Mouse (Mus musculus) midbrain, embryonic 11.5 days (tissue): ENCODE measurements around the gene Sorl1. TPM values are rescaled to one million over a fixed set of nuclear protein-coding genes. Genes with fewer than 3 reads are reported as not detected.

Experiments
- ATAC-seq: fragments of 200-750 bp; cut with Nextera tagmentation; 2 replicates; pipeline ENCODE4 v1.8.0; 2017; ENCODE audit warnings: moderate TSS enrichment, moderate library complexity; ENCODE audit not compliant: low FRiP score
- DNase-seq: peaks from one replicate; pipeline ENCODE4 v3.0.0; 2015; ENCODE audit warnings: low spot score; ENCODE audit errors: missing footprints
- H3K27ac ChIP-seq: fragments of 300-500 bp; sonication (generic); 2 replicates; pipeline ENCODE4 v1.5.1; 2014; ENCODE audit warnings: low read depth, low read length
- H3K27me3 ChIP-seq: fragments of 300-500 bp; sonication (generic); 2 replicates; pipeline ENCODE4 v1.6.1; 2014; ENCODE audit warnings: mild to moderate bottlenecking, low read length, moderate library complexity, mixed read lengths; ENCODE audit not compliant: control insufficient read depth, insufficient read depth
- H3K36me3 ChIP-seq: fragments of 300-500 bp; sonication (generic); 2 replicates; pipeline ENCODE4 v1.6.1; 2014; ENCODE audit warnings: mild to moderate bottlenecking, low read length, moderate library complexity, mixed read lengths; ENCODE audit not compliant: control insufficient read depth, insufficient read depth
- H3K4me1 ChIP-seq: fragments of 300-500 bp; sonication (generic); 2 replicates; pipeline ENCODE4 v1.6.1; 2014; ENCODE audit warnings: low read length; ENCODE audit not compliant: control insufficient read depth, insufficient read depth
- H3K4me2 ChIP-seq: fragments of 300-500 bp; sonication (generic); 2 replicates; pipeline ENCODE4 v1.6.1; 2014; ENCODE audit warnings: mild to moderate bottlenecking, moderate library complexity
- H3K4me3 ChIP-seq: fragments of 300-500 bp; sonication (generic); 2 replicates; pipeline ENCODE4 v1.5.1; 2014; ENCODE audit warnings: low read depth, low read length
- H3K9ac ChIP-seq: fragments of 300-500 bp; sonication (generic); 2 replicates; pipeline ENCODE4 v1.6.1; 2014; ENCODE audit warnings: low read length
- H3K9me3 ChIP-seq: fragments of 300-500 bp; sonication (generic); 2 replicates; pipeline ENCODE4 v1.6.1; 2016; ENCODE audit warnings: low read length; ENCODE audit not compliant: control insufficient read depth
- WGBS: fragments of 180-500 bp; shearing (Covaris S2); extraction: QIAGEN DNeasy Blood & Tissue Kit; methylation state at CpG from one replicate; pipeline ENCODE4 v1.1.7; 2014; 5-methylcytosine and 5-hydroxymethylcytosine counted together
- polyA plus RNA-seq: library from polyadenylated mRNA; unstranded; fragments of >200 nt; fragmentation: Nextera tagmentation; extraction: Ambion mirVana; gene quantifications from 2 replicates; pipeline ENCODE4 v1.2.1, GENCODE M21; 2014

Gene Sorl1
- polyA plus RNA-seq, 1 experiment from 2014 or later: 3.8 TPM

DNA sequence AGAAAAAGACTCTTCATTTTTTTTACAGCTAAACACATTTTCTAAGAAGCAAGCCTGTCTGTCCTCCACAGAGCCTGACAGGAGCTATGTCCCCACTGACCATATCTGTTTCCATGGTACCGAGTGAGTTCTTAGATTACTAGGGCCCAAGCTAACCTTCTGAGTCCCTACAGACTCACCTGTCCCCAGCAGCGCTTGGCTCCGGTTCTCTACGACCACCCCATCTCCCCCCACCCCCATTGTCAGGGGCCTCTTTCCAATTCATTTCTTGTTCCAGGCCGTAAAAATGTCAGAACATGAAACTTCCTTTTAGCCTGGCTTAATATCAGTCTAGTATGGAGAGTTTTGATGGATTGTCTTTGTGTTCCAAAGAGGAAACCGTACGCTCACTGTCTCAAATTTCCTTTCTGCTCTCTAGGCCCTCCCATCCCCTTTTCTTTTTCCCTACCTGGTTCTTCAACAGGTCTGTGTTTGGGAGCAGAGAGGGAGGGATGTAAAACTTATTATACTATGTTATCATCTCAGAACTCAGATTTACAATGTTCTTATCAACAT is 171.4 kb downstream of the Sorl1 start:
- Histone ChIP-seq H3K4me1 (peaks cover 33% of the 10 kb centered on the region), H3K4me3 (no peak overlapping the region), H3K36me3 (no peaks in the 10 kb centered on the region), H3K9me3 (no peaks in the 10 kb centered on the region), H3K27me3 (no peaks in the 10 kb centered on the region), H3K4me2 (no peak overlapping the region), H3K9ac (peak overlapping the region; percentile 25; the same call in 1 of the 2 replicates), H3K27ac (no peak overlapping the region)
- ATAC-seq (no peak), DNase-seq (no peak)
- WGBS: 72% methylated on average over 7 of the region's 7 CpGs

DNA sequence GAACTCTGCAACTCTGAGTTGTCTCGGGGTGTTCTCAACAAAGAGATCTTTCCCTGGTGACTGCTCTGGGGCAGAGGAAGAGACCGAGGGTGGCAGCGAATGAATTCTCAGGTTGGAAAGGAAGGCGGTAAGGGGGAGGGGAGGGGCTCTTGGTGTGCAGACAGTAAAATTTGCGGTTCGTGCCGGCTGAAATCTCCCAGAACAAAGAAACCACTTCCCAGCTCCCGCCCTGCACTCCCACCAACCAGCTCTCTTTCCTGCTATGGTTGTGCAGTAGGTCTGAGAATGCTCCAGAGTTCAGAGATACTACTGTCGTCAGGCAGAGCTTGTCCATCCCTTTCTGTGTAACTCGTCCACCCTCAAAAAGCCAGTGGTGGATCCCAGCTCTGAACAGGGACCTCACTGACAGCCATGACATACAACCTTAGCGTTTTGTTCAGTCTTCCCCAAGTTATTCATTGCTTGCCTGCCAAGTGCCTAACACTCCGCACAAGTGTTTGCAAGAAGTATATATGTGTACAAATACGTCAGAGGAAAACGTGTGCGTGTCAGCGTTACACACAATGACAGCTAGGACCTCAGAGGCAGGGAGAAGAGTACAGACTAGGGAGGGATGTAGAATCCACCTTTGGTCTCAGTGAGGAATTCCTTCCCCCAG is 172.5 kb downstream of the Sorl1 start:
- no peaks in the 10 kb centered on the region for H3K27me3 ChIP-seq
- DNase-seq (no peak), ATAC-seq (peak; percentile 24)
- H3K4me2 ChIP-seq: peak overlapping the region; percentile 67
- H3K36me3 ChIP-seq: no peaks in the 10 kb centered on the region
- H3K4me1 ChIP-seq: peaks cover 33% of the 10 kb centered on the region
- H3K9ac ChIP-seq: peak overlapping the region; percentile 80
- H3K9me3 ChIP-seq: no peaks in the 10 kb centered on the region
- WGBS: 21% methylated on average over 16 of the region's 16 CpGs
- H3K4me3 ChIP-seq: peak overlapping the region; percentile 38
- H3K27ac ChIP-seq: peak overlapping the region; percentile 87

DNA sequence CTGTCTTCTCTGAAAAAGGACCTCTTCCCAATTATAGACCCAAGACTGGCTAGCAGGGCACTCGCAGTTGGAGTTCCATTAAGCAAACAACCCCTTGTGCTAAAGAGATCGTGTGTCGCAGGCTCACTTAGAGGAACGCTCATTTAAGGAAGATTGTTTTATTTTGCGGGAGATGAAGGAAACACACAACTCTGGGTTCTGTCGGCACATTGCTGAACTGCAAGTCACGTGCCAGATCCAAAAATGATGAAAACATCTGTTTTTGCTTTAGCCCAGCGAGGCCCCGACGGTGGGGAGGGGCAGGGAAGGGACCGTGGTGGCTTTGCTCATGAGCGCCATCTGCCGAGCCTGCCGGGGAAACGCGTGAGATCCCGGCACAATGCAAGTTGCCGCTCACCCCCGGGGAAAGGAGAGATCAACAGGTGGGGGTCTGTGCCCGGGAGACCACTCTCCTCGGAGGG is 173.1 kb downstream of the Sorl1 start:
- Histone ChIP-seq H3K9ac (peak overlapping the region; percentile 80), H3K27me3 (no peaks in the 10 kb centered on the region), H3K4me3 (peak overlapping the region; percentile 38), H3K9me3 (no peaks in the 10 kb centered on the region), H3K4me1 (peaks cover 33% of the 10 kb centered on the region), H3K27ac (peak overlapping the region; percentile 87), H3K36me3 (no peaks in the 10 kb centered on the region), H3K4me2 (peak overlapping the region; percentile 67)
- DNase-seq: peak; percentile 99
- peak; percentile 77 for ATAC-seq
- WGBS: 0% methylated on average over 21 of the region's 21 CpGs

DNA sequence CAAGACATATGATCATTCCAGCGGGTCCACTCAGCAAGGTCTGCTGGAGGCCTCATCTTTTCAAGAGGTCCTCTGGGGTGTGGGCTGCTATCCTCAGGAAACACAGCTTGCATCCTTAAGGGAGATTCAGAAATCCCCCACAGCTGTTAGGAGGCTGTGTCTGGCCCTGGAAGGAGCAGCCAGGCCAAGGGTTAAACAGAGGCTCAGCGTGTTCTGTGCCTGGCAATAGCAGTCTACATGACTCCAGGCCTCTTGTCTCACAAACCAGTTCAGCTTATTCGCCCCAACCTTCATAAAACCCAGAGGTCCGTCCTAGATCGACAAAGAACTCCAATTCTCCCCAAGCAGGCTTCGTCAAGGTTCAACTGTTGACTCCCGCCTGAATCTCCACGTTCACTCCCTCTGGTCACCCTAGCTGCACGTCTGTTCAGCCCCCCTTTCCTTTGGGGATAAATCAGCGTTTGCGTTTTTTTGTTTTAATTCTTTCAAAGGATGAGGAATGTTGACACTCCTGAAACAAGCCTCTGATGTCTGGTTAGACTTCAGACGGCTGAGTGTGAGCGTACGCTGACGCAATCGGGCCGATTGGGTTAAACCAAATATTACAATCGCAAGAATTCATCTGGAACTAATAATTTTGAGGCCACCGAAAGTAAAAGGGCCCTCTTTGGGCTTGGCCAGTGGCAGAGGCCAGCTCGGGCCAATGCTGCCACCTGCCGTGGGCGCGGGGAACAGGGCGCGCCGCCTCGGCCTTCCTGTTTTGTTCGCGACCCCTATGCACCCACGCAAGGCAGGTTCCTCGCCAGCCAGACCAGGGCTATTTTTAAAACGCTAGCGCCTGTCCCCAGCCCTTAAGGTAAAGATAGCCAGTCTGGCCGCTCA is 173.7 kb downstream of the Sorl1 start:
- Histone ChIP-seq H3K9me3 (no peaks in the 10 kb centered on the region), H3K4me1 (peaks cover 33% of the 10 kb centered on the region), H3K27me3 (no peaks in the 10 kb centered on the region), H3K4me3 (peak overlapping the region; percentile 38), H3K4me2 (peak overlapping the region; percentile 67), H3K27ac (peak overlapping the region; percentile 87), H3K9ac (peak overlapping the region; percentile 80), H3K36me3 (no peaks in the 10 kb centered on the region)
- WGBS: 4% methylated on average over 34 of the region's 34 CpGs
- ATAC-seq (peak; percentile 88), DNase-seq (peak; percentile 99)

DNA sequence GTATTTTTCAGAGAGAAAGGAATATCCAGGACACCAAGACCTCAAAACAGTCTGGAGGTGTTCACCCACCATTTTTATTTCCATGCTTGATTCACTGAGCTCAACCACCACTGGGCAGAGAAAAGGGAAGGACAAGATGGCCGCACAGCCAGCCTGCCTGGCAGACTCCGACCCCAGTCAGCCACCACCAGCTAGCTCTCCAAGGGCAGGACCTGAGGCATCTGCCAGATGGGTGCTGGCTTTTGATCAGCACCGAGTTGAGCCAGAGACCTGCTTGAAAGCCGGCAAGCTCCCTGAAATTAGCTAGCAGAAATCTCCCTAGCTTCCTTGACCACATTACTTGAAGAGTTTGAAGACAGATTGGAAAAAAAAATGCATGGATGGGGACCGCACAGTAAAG is 174.6 kb downstream of the Sorl1 start:
- Histone ChIP-seq H3K4me1 (peaks cover 33% of the 10 kb centered on the region), H3K4me2 (no peak overlapping the region), H3K4me3 (no peak overlapping the region), H3K36me3 (no peaks in the 10 kb centered on the region), H3K9me3 (no peaks in the 10 kb centered on the region), H3K9ac (peak overlapping the region; percentile 18; the same call in 1 of the 2 replicates), H3K27ac (peak overlapping the region; percentile 87; the same call in 1 of the 2 replicates), H3K27me3 (no peaks in the 10 kb centered on the region)
- 80% methylated on average over 5 of the region's 5 CpGs for WGBS
- no peak for DNase-seq
- no peak for ATAC-seq

DNA sequence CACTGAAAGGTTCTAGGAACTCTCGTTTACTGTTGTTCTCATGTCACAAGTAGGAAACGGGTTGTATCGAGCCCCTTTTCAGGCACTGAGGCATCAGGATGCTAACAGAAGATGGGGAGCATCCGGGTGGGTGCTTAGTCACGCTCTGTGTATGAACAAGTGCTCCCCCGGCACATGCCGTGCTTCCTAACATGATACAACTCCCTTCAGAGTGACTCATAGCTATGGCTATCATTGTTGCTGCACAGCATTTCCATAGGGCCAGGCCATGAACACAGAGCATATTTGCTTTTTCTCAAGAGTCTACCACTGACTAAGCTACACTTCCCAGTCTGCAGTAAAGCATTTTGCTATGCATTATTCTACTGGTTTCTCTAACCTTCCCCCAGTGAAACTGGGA is 179.1 kb downstream of the Sorl1 start:
- Histone ChIP-seq H3K36me3 (no peaks in the 10 kb centered on the region), H3K9me3 (no peaks in the 10 kb centered on the region), H3K4me1 (peaks cover 6% of the 10 kb centered on the region), H3K27me3 (no peaks in the 10 kb centered on the region), H3K27ac (no peak overlapping the region), H3K9ac (no peak overlapping the region), H3K4me2 (no peak overlapping the region), H3K4me3 (no peak overlapping the region)
- DNase-seq (no peak), ATAC-seq (no peak)
- 92% methylated on average over 7 of the region's 7 CpGs for WGBS

DNA sequence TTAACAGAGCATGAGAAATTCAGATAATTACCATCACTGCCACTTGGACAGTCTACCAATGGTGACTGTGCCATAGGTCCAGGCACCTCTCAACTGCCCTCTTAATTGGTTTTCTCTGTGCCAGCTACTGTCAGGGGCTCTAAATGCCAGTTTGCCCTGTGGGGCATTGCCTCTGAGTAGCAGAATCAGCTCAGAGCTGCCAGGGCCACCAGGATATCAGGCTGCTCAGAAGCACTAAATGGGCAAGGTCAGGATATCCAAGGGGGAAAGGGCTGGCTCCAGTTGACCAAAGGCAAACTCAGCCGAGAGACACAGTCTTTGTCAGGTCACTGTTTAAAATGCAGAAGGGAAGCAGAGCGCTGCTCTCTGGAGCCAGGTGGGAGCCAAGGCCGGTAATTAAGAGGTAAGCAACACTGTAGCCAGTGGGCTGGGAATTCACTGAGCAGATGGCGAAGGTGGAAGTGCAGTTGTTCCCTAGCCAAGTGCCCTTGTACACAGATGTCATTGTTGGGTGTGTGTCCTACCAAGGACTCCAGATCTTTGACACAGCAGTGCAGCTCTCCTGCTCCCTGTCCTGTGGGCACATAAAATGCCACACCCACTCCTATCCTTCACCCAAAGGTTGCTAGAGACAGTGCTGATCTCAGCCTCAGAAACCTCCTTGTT is 181.0 kb downstream of the Sorl1 start:
- no peak overlapping the region for H3K4me2 ChIP-seq
- H3K27ac ChIP-seq: no peak overlapping the region
- H3K36me3 ChIP-seq: no peaks in the 10 kb centered on the region
- no peak for ATAC-seq
- no peak overlapping the region for H3K9ac ChIP-seq
- peaks cover 7% of the 10 kb centered on the region for H3K4me1 ChIP-seq
- H3K9me3 ChIP-seq: no peaks in the 10 kb centered on the region
- WGBS: 82% methylated on average over 4 of the region's 4 CpGs
- no peak for DNase-seq
- no peaks in the 10 kb centered on the region for H3K27me3 ChIP-seq
- no peak overlapping the region for H3K4me3 ChIP-seq

DNA sequence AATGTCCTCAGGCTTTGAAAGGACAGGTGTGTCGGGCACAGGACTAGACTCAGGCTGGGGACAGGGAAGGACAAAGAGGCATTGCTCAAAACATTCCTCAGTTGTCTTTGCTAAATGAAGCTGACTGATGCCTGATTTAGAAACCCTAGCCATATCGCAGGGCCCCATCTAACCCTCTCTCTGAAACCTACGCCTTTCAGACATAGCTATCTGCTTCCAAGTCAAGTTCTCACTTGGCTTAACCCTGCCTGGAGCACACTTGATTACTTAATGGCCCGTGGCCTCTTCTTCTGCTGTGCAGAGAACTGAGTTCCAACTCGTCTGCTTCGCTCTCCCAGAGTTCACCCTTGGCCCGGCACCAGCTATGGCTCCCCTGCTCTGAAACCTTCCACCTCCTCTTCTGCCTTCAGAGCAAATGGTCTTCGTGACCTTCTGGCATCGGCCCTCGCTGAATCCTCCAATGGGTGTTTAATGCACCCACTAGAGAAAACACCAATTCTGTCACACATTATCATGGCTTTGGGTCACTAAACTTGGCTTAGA is 183.7 kb downstream of the Sorl1 start:
- H3K9me3 ChIP-seq: no peaks in the 10 kb centered on the region
- H3K4me2 ChIP-seq: no peak overlapping the region
- no peak overlapping the region for H3K4me3 ChIP-seq
- no peak overlapping the region for H3K9ac ChIP-seq
- 93% methylated on average over 10 of the region's 10 CpGs for WGBS
- no peak for ATAC-seq
- DNase-seq: no peak
- H3K27me3 ChIP-seq: no peaks in the 10 kb centered on the region
- H3K27ac ChIP-seq: no peak overlapping the region
- peaks cover 20% of the 10 kb centered on the region for H3K4me1 ChIP-seq
- no peaks in the 10 kb centered on the region for H3K36me3 ChIP-seq
